Mouse (Mus musculus) thymus, postnatal 10 days (tissue): Measurements from ENCODE around the gene Purb.
A peak's percentile ranks its signal among the peaks of the same experiment; 100 is the strongest.
"Not testable (repeated sequence)": the region's sequence is repeated elsewhere in the genome, so short reads cannot be mapped to it uniquely, and the experiment has no call there.

Source experiments
- DNase-seq, 2 experiments: peaks; one replicate each; pipeline ENCODE4 v3.0.0; 2021; ENCODE audit warnings: low spot score in 2 of 2

Purb gene

DNA sequence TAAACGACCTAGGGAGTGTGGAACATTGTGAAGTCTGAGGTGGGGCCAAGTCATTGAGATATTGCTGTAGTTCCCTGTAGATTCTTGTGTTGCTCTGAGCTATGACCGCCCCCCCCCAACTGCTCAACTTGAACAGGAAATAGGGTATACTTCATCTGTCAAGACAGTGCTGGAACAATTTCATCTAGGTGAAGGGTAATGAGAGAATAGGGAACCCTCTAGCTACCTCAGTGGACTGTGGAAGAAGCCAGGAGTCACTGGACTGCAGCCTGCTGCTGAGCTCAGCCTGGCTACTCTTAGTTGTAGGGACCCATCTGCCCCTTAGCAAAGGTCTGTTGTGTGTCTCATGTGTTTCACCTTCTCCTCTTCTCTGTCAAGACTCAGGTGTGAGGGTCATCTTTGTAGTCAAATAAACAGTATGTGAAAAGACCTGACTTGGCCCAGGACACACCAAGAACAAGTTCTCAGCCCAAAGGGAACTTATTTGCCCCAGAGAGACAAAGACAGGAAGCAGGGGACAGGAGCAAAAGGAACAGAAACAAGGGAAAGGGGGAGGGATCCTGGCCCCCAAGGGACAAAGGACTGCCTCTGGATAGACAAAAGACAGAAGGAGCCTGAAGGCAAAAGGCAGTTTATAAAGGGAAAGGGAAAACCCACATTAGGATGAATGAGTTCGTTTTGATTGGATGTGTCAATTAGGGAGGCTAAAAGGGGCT lies 8.7 kb upstream of the Purb start:
- DNase-seq = no peak

DNA sequence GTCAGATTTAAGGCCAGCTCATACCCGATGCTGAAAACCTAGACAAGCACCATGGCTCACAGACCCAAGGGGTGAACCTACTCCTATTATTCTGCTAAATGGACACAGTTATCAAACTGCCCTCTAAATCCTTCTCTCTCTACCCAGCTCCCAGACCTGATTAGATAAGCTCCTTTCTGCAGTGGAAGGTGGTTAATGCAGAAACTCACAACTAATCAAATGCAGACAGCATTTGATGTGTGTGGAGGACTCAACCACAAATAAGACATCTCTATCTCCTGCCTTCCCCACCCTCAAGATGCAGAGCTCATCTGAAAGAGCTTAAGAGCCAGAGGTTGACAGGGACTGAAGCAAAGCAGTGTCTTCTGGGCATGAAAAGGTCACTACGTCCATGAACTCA lies 7.4 kb upstream of the Purb start:
- no peak for DNase-seq

DNA sequence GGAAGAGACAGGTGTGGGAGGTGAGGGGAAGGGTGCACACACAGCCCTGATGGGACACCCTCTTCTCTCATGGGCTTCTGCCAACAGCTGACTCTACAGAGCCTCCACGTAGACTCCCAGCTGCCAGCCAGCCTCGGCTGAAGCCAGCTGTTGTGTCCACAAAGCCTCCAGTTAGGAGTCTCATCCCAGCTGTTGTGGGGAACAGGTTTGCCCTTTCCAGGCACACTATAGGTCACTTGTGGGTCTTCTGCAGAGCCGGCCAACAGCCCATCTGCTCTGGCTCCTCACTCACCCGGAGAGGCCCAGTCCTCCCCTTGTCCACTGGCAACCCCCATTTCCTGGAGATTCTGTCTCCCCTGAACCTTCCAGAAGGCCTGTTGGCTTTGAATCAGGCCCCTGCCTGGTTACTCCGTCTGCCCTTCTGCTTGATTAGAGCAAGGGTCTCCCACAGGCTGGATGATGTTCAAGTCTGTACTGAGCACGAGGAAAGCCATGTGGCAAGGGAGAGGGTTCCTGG lies 6.0 kb upstream of the Purb start:
- no peak for DNase-seq

DNA sequence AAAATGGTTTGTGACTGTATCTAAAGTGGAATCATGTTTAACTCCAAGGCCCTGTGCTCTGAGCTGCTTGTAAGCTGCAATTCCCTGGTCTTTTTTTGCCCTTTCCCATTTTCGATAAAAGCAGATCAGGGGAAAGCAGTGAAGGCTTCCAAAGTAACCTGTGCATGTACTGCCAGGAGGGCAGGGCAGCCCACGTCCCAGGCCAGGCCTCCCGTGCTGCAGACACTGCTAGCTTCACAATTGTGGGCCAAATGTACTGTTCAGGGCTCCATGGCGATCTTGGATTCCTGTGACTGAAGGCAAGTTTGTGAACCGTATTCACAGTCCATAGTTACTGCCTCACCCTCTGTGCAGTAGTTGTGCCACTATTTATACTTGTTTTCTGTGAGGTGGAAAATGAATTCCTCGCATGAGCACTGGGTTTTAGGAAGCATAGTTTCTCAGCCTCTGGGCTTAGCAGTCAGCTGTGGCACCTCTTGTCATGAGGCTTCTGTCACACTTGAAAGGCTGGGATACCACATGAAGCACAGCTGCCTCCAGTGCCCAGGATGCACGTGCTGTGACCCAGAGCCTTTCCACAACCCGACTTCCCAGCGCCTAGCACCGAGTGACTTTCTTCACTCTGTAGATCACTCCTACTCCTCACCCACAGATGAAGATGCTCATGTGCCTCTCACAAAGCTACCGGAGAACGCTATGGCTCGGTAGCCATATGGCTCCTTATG lies 5.1 kb upstream of the Purb start:
- DNase-seq = no peak

DNA sequence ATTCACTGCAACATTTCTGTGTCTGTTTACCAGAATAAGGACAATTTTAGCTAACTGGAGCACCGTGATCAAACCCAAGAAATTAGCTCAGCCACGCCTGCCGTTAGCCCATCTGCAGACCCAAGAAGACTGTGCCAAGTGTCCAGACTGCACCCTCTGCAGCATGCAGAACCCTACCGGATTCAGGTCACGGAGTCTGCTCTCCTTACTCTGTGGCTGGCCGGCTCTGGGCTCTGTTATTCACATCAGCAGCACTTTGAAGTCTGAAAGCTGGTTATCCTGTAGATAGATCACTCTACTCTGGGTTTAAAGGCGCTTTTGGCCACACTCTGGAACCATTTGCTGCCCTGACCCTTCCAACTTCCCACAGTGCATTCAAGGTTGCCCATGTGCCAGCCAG lies 4.5 kb upstream of the Purb start:
- no peak for DNase-seq

DNA sequence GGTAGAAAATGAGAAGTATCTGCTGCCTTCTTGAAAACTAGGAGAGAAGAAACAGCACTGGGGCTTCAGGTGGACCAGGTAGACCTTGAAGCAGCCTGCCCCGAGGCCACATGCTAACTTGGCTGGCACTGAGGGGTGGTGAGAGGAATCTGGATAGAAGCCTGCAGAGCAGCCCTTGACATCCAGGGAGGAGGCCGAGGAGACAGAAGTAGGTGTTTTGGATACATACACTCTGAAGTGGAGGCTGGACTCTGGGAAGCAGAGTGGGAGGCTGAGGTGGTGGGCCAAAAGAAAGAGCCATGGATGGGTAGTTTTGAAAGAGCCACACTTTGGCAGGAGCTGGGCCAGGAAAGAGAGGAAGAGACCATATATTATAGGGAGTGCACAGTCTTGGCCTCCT lies 3.5 kb upstream of the Purb start:
- DNase-seq = no peak

DNA sequence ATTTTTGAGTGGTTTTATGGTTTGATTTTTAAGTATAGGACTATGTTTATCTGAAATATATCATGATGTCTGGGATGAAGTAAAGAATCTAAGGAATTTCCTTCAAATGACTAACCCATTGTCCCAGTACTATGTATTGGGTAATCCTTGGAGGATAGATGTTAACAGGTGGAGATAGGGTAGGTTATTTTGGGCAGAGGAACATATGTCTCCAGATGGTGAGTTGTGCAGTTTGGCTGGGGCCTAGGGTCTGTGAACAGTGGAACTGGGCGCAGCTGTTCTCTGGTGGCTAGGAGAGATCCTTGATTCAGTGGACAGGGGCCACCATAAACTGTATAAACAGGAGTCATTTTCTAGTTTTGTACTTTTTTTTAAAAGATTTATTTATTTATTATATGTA lies 1.6 kb upstream of the Purb start:
- no peak for DNase-seq

DNA sequence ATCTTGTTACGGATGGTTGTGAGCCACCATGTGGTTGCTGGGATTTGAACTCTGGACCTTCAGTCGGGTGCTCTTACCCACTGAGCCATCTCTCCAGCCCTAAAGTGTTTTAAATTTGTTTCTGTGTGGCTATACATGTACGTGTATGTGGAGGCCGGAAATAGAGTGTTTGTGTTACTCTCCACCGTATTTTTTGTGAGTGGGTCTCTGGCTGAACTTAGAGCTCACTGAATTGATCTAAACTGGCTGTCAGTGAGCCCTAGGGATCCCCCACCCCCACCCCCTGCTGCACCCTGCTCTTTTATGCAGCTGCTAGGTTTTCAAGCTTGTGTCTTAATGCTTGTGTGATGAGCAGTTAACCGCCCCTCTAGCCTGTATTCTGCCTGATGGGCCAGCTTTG lies 1.2 kb upstream of the Purb start:
- DNase-seq = no peak

DNA sequence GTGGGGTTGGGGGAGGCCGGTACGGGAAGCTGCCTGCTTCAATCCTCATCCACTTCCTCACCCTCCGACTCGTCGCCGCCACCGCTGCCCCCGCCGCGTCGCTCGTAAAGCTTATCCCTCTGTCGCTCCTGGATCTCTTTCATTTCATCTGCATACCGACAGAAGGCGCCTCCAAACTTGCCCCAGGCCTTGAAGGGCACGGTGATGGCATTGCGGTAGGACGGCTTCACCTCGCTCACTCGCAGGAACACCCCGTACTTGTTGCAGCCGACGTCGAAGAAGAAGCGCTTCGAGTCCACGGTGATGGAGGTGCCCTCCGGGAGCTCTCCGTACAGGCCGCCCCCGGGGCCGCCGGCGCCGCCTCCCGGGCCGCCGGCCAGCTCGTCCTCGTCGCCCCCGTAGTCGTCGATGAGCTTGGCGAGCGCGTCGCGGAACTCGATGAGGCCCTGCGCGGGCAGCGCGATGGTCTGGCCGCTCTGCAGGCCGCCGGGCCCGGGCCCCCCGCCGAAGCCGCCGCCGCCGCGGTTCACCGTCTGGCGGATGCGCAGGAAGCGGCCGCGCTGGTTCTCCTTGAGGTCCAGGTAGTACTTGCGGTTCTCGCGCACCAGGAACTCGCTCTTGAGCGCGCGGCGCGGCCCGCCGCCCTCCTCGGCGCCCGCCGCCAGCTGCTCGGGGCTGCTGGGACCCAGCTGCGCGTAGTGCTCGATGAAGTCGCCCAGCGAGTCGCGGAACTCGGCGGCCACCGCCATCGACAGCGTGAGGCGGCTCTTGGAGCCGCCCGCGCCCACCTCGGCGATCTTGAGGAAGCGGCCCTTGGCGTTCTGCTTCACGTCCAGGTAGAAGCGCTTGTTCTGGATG lies 614 bp downstream of the Purb start:
- peak; percentile 55 to 59 for DNase-seq

DNA sequence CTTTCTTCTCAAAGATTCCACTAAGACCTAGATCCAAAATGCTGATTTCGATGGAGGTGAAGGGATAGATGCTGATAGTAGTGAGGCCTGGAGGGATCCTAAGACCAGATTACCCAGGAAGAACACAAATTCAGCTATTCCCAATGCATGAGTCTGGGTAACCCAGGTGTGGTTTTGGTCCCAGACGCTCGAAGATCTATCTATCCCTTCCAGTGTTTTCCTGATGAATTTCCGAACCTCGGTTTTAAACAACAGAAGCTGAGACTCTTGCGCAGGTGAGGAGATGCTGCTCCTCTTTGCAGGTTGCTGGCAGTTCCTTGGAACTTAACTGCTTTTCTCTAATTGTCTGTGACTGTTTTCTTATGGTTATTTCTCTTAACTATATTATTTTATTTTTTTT lies 1.3 kb downstream of the Purb start:
- DNase-seq = no peak

DNA sequence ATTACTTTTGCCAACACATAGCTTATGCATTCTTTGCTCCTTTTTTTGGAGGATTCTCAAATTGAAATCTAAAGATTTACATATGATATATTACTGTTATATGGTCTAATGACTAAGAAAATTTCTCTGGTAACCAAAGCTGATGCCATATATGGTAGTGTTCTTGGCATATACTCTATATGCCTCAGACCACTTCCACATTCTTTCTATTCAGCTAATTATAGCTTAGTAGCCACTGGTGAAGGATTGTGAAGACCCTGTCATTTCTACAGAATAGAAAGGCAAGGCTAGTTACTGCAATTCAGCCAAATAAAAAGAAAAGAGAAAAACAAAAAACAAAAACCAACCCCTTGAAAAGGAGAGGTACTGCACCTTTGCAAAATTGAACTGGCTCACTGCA lies 3.6 kb downstream of the Purb start:
- DNase-seq = no peak

DNA sequence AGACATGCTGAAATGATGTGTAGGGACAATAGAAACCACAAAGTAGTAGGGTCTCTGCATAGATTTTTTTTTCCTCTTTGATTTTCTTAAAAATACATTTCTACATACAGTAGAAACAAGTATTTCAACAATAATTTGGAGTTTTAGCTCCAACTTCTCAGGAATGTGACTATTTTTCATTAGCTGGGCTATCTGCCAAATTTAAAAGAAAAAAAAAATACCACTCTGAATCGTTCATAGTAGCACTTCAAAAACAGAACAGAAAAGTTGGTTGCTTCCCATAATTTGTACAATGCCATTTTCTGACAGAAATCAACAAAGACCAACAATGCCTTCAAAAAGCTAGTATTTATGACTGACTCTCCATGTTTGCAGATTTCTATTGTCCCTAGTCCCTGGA lies 4.2 kb downstream of the Purb start:
- DNase-seq = no peak

DNA sequence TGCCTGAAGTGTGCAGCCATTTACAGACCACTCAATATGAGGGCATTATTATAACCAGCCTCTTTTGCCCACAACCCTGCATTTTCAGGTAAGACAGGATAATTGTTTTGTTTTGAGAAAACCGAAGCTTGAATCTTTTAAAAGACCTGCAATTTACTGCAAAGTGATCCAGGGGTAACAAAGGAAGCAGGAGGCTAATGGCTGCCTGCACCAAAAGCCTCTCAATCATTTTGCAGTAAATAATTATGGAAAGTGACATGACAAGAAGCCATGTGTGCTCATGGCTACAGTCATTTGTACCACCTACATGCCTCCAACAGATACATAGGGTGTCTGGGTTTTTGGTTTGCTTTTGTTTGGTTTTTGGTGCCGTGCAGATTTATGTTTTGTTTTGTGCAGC lies 4.7 kb downstream of the Purb start:
- DNase-seq = no peak

DNA sequence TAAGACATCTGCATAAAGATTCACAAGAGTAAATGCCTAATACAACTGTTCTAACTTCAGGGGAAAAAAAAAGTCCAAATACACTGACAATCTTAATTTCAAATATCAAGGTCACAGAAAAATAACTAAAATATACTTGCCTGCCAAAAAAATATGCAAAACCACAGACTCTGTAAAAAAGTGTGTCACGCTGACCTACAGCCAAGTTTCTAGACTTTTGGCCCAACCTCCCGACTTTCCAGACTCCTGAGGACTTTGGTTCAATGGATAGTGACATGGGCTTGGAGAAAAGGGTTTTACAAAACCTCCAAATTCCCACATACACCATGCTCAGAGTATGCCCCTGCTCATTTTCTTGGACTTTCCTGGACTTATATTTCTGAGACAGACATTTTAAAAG lies 7.2 kb downstream of the Purb start:
- DNase-seq = no peak

DNA sequence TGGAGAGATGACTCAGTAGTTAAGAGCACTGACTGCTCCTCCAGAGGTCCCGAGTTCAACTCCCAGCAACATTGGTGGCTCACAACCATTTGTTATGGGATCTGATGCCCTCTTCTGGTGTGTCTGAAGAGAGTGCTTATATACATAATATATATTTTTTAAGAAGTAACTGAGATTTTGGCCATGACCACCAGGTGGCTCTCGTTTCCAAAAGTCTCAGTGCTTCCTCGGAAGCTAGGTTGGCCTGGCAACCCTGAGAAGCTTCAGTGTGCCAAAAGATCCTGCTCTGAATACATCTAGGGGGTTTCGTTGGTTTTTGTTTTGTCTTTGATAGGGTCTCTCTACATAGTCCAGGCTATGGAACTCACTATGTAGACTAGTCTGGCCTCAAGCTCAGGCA lies 10.6 kb downstream of the Purb start:
- DNase-seq = peak; percentile 43 to 73

DNA sequence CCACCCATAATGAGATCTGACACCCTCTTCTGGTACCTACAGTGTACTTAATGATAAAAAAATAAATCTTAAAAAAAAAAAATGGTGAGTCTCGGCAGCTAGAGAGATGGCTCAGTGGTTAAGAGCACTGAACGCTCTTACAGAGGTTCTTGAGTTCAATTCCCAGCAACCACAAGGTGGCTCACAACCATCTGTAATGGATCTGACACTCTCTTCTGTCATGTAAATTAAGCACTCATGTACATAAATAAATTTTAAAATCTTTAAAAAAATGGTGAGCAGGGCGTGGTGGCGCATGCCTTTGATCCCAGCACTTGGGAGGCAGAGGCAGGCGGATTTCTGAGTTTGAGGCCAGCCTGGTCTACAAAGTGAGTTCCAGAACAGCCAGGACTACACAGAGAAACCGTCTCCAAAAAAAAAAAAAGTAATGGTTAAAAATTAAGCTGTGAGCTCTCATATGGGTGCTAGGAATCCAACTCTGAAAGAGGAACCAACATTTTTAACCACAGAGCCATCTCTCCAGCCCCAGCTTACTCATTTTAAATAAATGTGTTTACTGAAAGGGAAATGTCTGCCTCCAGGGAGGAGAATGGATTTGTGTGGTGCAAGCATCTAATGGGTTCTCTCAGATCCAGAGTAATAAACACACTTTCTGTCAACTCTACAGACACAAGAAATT lies 12.4 kb downstream of the Purb start:
- DNase-seq = no peak

DNA sequence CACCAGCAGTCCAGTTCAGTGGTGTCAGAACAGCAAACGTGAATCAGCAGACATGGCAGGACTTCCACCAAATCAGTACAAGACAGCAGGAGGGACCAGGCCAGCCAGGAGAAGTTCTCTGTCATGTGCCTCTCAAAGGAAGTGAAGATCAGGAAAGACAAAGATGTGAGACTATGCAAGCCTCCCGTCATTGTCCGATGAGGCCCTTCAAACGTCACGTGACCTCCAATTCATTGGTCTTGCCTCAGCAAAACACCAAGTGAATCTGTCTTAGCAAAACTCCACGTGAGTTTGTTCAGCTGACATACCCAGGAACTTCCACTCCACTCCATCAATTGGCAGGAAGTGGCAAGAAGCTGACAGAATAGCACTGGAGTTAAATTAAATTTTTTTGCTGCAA lies 19.6 kb downstream of the Purb start:
- no peak for DNase-seq

DNA sequence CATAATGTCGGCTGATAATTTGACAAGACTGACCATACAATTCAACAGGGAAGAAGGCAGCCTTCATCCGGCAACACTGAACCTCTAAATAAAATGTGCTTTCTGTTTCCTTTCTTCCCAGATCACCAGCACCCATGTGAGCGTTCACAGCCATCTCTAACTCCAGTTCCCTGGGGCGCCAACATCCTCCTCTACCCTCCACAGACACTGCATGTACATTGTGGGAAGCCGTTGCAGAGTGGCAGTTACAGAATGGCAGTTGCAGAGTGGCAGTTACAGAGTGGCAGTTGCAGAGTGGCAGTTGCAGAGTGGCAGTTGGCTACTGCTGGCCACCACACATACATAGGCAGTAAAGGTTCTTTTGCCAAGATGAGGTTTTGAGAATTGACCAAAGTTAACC lies 27.6 kb downstream of the Purb start:
- not testable (repeated sequence) for DNase-seq

DNA sequence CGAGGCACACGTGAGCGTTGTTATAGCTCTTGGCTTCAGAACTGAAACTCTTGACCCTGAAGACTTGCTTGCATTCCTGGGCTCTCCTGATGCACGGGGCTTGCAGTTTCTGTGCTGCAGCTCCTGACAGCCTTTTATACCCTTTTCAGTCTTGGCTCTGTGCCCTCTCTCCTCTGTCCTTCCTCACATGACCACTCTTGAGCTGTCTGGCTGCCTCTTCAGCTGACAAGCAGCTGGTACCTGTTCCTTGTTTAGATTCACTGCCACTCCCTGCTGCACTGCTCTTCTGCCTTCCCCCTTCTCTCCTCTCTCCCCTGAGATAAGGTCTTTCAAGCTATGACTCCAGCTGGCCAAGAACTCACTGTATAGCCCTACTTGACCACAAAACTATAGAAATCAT lies 28.2 kb downstream of the Purb start:
- DNase-seq = no peak

DNA sequence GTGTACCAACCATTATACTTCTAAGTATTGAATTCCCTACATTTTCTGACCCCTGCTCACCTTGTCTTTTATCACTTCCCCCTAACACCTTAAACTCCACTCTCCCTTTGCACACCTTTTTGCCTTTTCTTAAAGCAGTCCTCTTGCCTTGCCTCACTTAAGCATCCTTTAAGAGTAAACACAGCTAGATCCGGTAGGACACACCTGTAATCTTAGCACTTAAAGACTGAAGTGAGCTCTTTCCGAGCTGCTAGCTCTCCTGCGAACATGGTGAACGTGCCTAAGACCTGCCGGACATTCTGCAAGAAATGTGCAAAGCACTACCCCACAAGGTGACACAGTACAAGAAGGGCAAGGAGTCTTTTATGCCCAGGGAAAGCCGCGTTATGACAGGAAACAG lies 29.8 kb downstream of the Purb start:
- no peak for DNase-seq

DNA sequence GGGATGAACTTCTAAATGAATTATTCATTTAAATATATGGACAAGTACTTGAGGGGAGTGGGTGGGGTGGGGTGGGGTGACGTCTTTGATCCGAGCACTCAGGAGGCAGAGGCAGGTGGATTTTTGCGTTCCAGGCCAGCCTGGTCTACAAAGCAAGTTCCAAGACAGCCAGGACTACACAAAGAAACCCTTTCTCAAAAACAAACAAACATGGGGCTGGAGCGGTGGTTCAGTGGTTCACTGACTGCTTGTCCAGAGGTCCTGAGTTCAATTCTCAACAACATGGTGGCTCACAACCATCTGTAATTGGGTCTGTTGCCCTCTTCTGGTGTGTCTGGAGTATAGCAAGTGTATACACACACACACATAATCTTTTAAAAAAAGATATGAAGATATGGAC lies 30.3 kb downstream of the Purb start:
- DNase-seq = no peak
